Mouse (Mus musculus) stomach, postnatal 0 days (tissue): ENCODE results near the gene Gm45785.

Experiments used
- CTCF ChIP-seq: IDR thresholded peaks from 2 replicates; pipeline ENCODE4 v1.5.1; 2016; ENCODE audit warnings: antibody characterized with exemption, low read depth, mild to moderate bottlenecking, moderate library complexity
- EP300 ChIP-seq: optimal IDR thresholded peaks from 2 replicates; pipeline ENCODE3; 2016; ENCODE audit warnings: antibody characterized with exemption

GRCm38 (mm10) chr7:140881696-140882468 lies 25.8 kb upstream of the Gm45785 start, which contains the start of the genes Psmd13 and Sirt3:
- TF ChIP-seq CTCF (peak; percentile 13; the same call in 1 of the 2 replicates), EP300 (no peak)
